Mouse (Mus musculus): ENCODE results near the gene Gm8994. TPM values are rescaled to one million over a fixed set of nuclear protein-coding genes. Genes with fewer than 3 reads are reported as not detected.
"Not testable (repeated sequence)": the region's sequence is repeated elsewhere in the genome, so short reads cannot be mapped to it uniquely, and the experiment has no call there.

Gm8994 gene
- not detected for total RNA-seq (2021)
- long read RNA-seq, experiment 1 = 0 reads
- long read RNA-seq, experiment 2 = 0 reads

DNA sequence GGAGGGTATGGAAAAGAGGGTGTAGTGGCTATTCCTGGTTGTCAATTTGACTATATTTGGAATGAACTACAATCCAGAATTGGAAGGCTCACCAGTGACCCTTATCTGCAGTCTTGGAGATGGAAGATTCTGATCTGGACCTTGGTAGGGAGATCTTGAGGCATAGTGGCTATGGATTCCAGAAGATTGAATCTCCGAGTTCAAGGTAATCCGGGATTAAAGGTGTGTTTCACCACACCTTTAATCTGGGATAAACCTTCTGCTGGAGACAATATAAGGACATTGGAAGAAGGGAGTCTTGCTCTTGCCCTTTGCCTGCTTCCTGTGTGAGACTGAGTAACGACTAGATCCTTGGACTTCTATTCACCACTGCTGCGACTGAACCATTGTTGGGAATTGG is at the start of gene Gm8994:
Gene Gm8994 (plus strand): TSS at position 301 of the 400 bp plus-strand sequence.
- not testable (repeated sequence) for DNase-seq

GRCm38 (mm10) chr6:136277685-136278084 is 49.7 kb upstream of the Gm8994 start:
- DNase-seq = no peak

- no peak for DNase-seq
These were observed 42.8 kb upstream of the Gm8994 start for GRCm38 (mm10) chr6:136284565-136284964.

DNA sequence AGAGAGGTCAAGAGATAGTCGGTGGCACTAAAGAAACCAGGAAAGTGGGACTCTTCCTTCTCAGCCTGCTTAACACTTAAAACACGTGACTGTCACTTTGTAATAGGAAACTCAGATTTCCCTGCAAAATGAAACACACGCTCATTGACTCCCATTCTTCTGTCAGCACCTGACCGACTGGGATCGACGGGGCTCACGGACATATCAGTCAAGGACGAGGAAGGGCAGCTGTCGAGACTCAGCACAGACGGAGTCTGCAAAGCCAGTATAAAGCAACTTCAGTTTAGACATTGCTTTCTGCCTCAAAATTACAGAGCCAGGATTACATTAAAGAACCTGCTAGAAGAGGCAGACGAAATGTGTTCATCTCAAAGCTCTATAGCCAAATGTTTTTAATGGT is 41.2 kb upstream of the Gm8994 start:
- DNase-seq = no peak

DNA sequence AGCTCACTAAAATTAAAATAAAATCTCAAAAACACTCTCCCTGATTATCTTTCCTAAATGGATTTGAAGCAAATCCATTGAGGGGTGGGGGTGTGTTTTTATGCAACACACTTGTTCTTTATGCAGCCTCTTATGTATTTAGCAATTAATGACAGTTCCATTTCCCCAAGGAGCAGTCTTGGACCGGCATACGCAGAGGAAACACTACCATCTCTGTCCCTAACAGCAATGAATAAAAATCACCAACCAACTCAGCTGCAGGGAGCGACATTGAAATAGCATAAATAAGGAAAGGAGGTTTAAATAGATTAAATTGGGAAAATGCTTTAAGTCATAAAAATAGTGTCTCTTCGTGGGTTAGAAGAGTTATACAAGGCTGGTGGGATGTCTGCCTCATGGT is 40.8 kb upstream of the Gm8994 start:
- DNase-seq = no peak

DNA sequence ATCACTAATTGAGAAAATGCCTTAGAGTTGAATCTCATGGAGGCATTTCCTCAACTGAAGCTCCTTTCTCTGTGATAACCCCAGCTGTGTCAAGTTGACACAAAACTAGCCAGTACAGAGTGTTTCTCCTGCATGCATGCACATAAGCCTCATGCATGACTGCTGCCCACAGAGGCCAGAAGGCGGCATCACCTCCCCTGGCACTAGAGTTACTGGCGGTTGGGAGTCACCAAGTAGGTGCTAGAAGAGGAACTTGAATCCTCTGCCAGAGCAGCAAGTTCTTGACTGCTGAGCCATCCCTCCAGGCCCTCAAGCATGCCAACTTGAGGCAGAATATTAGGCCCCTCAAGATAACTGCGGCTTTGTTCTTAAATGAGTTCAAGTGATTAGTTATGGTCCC is 35.9 kb upstream of the Gm8994 start:
- DNase-seq = no peak

DNA sequence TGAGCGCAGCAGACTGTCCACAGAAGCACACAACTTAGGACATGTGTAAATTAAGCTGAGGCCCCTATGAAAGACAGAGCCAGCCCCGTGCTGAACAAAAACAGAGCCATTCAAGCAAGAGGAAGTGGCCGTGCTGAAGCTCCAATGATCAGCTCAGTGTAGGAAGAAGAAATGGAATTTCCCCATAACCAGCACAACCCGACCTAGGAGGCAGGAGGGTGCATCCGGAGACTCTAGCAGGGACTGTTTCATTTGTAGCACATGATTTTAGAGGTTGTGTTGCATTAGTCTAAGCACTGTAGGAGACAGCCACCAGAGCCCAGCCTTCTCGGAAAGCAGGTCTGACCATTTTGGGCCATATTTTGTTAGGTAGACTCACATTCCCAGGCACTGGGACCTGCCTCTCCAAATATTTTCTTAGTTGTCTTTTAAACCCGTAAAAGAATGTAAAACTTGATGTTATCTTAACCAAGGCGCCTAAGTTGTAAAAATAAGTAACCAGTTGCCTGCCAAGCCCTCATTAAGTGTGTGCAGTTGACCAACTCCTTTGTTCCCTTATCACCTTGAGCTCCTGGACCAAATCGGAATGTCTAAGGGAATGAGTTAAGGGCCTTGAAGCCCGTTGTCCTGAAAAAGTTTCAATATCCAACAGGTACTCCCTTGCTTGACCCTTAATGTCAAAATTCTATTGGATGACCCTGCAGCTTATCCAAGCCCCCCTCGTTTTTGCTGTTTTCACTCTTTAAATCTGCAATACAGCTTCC is 35.2 kb upstream of the Gm8994 start:
- no peak for DNase-seq

GRCm38 (mm10) chr6:136293700-136294099 is 33.6 kb upstream of the Gm8994 start:
- DNase-seq = no peak

DNA sequence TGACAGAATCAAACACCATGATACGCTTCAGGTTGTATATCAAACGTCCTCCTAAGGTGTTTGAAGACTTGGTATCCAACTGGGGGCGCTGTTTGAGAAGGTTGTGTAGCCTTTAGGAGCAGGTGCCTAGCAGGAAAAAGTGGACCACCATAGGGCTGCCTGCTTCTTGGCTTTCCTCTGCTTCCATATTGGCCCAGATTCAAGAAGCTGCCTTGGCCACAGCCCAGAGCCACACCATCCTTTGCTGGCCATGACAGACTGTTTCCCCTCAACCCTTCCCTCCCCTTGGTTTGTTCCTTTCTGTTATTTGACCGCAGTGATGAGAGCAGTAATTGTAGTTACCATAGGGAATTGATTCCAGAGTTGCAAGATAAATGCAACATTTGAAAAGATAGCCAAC is 31.5 kb upstream of the Gm8994 start:
- DNase-seq = no peak

- no peak for DNase-seq
These were observed 31.1 kb upstream of the Gm8994 start for GRCm38 (mm10) chr6:136296251-136296650.

- no peak for DNase-seq
These were observed 23.8 kb upstream of the Gm8994 start for GRCm38 (mm10) chr6:136303514-136303913.

- DNase-seq = no peak
These were observed 22.9 kb upstream of the Gm8994 start for GRCm38 (mm10) chr6:136304369-136304988.

- no peak for DNase-seq
These were observed 17.9 kb upstream of the Gm8994 start for GRCm38 (mm10) chr6:136309487-136309886.

- not testable (repeated sequence) for DNase-seq
These were observed 1.1 kb downstream of the Gm8994 start for GRCm38 (mm10) chr6:136328416-136328815.

DNA sequence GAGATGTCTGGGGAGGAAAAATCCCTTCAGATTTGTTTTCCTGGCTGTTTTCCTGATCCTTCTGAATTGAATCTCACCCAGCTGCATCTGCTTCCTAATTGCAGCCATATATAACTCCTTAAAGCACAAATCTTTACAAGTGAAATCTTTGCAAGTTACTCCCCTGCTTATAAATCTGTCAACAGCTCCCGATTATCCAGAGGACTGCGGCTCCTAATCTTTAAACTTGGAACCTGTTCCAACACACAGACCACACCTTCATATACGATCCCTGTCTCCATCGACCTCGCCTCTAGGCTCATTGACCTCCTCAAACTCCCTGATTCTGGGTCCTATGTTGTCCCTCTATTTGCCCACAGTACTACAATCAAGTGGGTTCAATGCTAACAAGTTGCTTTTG is 13.3 kb downstream of the Gm8994 start:
- no peak for DNase-seq

DNA sequence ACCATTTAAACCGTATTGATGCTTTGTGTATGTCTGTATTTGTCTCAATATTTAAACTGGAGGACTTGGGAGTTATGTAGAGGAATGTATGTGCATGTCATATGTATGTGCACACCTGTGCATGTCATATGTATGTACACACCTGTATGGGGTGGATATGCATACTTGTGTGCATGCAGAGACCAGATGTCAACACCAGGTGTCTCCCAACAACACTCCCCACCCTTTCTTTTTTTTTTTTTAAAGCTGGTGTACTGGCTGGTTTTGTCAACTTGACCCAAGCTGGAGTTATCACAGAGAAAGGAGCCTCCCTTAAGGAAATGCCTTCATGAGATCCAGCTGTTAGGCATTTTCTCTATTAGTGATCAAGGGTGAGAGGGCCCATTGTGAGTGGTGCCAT is 13.8 kb downstream of the Gm8994 start:
- no peak for DNase-seq

- DNase-seq = no peak
These were observed 16.5 kb downstream of the Gm8994 start for GRCm38 (mm10) chr6:136343868-136344267.

DNA sequence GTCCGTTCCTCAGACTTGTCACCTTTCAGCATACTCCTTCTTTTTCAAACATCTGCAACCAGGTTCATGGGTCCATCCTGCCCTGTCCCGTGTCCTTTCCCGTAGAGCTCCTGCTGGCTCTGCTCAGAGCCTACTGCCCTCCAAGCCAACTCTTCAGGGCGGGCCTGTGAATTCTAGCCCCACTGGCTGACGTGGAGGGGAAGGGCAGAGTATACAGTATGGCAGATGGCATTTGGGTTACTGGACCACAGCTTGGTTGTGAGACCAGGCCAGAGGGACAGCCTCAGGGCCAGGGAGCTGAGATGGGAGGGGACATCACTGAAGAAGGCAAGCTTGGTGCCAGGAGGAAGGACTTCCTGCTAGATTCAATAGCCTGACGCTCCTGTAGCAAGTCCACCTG is 17.7 kb downstream of the Gm8994 start:
- DNase-seq = no peak

GRCm38 (mm10) chr6:136345641-136346040 is 18.3 kb downstream of the Gm8994 start:
- no peak for DNase-seq

GRCm38 (mm10) chr6:136347053-136347452 is 19.7 kb downstream of the Gm8994 start:
- no peak for DNase-seq

GRCm38 (mm10) chr6:136347631-136348030 is 20.3 kb downstream of the Gm8994 start:
- DNase-seq = no peak

DNA sequence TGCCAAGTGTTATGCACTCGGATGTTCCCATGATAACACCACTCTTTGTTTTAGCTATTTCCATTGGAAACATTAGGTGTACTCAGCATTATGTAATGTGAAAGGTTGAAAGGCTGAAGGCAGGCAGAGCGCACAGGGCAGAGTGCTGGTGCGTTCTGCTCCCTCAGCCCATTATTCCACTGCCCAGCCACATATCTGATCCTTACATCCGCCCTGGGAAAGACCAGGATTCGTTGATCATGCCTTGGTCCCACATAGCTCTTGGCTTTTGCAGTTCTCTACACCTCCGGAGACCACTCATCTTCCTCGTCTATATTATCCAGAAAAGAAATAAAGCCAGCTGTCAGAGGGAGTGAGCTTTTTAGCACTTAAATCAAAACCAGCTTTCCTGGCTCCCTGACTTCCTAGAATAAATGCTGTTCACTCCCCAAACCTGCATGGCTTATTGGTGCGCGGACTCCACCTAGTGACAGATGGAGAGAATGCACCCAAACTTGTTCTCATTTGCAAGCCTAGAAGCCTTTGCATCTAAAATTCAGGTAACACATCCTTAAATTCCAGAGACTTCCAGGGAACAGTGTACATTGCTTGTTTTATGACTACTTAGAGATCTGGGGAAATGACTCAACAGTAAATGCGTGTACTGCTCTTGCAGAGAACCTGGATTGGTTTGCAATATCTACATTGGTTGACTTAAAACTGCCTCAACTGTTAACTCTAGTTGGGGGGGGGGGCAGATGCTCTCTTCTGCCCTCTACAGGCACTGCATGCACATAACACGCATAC is 26.3 kb downstream of the Gm8994 start:
- DNase-seq = peak; percentile 58

DNA sequence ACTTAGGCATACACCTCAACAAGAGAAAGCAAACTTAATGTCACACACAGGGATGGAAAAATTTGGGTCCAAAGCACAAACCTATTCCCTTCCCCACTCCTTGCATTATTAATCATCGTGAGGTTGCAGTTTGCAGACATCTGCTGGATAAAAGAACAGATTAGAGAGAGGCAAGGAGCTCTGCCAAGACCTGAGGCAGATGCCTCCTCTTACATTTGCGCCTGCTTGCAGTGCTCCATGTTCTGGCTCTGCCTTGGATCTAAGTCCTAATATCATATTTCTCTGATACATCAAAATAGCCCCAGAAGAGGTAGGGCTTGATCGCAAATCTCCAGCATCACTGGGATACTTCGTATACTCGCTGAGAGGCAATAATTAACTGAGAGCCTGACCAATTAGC is 31.1 kb downstream of the Gm8994 start:
- no peak for DNase-seq
